Mouse (Mus musculus): ENCODE results near the gene D17H6S53E.

DNA sequence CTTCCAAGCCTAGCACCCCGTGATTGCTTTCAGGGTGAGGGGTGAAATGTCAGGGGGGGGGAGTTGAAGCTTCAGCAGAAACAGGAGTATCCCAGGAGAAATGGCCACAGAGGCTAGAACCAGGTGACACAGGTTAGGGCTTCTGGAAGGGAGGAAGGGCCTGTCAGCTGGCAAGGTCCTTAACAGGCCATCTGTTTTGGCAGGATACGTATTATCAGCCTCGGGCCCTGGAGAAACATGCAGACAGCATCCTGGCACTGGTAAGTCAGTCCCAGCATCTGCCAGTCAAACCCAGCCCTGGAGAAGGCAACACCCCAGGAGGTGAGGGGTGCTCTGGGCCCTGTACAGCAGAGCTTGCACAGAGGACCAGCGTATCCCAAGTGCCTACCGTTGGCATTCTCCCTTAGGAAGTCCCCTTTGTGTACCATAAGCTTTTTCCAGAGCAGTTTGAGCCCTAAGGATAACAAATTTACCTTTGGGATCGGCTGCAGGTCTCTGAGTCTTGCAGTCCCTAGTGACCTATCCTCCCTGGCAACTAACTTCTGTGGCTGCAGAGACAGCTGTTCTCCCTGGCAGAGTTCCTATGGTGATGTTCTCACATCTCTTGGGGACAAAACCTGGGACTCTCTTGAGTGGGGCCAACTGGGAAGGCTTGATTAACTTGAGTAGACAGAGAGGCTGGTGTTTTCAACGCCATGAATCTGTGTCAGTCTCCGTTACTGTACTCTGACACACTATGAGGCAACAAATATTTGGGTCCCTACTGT lies 35.8 kb upstream of the D17H6S53E start:
- no peak for TF ChIP-seq CTCF (IDR thresholded peaks at IDR 0.05; ENCODE audit: low read depth, low read length)
- no peak for TF ChIP-seq POLR2A (IDR thresholded peaks at IDR 0.05; ENCODE audit: insufficient read depth, low read length)
